Mouse (Mus musculus) gastrocnemius, postnatal 10 days (tissue): Measurements from ENCODE around the gene Smg9. TPM values are rescaled to one million over a fixed set of nuclear protein-coding genes. Genes with fewer than 3 reads are reported as not detected.

ENCODE experiments used
- DNase-seq: peaks from one replicate; pipeline ENCODE4 v3.0.0; 2021; ENCODE audit warnings: mixed read lengths
- total RNA-seq, 2 experiments: library from RNA; stranded (reverse); gene quantifications; 2 replicates each; pipeline ENCODE4 v1.2.3; 2021

Gene Smg9
- total RNA-seq, 2 experiments from 2014 or later = 15.4 to 17.1 TPM

DNA sequence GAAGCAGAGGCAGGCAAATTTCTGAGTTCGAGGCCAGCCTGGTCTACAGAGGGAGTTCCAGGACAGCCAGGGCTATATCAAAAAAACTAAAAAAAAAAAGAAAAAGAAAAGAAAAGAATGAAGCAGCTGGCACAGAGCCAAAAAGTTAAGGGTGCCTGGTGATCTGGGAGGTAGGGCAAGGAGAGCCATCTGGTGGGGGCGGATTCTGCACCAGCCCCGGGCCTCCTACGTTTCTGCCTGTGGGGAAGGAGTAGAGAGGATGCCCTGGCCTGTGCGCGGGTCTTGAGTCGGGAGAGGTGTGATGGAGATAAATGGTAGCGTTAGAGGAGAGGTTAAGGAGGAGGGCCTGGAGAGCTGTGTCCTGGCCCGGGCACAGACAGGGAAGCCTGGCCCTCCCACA is 8.8 kb downstream of the Smg9 start:
- no peak for DNase-seq

DNA sequence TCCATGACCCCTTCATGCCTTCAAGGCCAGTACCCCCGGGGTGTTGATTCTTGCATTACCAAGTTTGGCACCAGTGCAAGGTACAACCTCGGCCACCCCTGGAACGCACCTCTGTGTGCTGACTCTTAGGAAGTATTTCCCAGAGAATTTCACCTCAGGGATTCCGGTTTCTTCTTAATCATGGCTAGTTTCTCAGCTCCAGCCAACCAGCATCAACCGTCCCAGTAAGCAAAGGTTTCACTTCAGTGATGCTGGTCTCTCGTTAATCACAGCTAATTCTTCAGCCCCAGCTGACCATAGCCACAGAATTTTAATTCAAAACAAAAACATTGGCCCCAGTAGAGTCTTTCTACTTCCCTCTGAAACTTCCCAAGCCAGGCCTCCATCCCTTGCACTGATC is 10.7 kb downstream of the Smg9 start:
- no peak for DNase-seq

DNA sequence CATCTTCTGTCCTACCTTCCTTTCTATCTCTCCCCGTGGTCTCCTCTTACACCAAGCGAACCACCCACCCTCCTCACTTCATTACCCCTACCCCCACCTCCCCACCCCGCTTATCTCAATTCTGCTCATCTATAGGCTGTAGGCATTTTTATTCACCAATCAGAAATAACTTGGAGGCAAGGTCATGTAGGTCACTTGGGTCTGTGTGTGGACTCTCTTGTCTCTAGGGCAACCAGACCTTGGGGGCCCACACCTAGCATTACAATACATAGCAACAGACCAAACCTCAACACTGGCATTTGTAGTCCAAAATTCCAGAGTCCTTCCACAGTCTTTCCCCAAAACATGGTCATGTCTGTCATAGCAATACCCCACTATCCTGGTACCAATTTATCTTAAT is 11.4 kb downstream of the Smg9 start:
- DNase-seq = no peak

DNA sequence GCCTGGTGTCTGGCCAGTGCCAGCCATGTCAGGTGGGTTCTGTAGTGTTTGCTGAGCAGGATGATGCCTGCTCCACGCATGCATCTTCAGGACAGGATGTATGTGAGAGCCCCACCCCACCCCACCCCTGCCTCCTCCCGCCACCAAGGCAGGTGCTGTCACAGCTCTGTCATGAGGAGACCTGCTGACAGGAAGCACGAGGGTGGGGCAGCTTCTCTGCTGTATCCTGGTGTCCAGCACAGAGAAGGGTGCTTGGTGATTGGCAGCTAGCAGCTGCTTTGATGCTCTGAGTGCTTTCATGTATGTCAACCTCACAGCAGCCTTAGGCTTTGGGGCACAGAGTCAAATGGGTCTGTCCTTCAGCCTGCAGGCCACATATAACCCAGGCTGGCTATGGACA is 14.2 kb downstream of the Smg9 start:
- no peak for DNase-seq

DNA sequence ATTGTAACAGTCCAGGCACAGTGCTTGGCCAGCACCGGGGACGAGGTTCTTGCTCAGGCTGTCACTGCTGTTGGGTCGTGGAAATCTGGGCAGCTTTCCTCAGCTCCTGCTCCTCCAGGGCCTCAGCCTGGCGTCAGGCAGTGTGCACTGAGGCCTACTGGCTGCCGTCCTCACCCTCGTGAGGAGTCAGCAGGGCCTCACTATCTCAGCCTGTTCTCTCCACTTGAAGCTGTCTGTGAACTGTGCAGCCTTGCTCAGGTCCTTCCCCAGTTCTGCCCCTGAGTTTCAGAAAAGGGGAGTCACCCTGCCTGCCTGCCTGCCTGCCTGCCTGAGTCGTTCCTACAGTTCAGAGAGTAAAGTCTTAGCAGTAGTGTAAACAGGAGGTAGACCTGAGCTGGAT is 15.8 kb downstream of the Smg9 start:
- no peak for DNase-seq

DNA sequence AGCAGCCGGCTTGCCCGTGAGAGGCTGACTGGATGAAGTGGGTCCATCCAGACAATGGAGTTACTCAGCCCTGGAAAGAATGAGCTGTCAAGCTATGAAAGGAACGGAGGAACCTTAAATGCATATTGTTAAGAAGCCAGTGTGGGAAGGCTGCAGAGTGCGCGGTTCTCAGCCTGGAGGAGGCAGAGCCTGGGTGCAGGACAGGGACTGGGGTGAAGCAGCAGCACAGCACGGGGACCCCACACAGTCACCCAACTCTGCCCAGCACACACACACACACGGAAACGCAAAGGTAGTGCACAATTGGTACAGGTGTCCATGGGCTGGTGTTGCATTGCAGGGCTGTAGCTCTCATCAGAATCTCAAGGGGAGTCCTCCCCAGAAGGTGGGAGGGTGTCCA is 20.2 kb downstream of the Smg9 start:
- DNase-seq = no peak

DNA sequence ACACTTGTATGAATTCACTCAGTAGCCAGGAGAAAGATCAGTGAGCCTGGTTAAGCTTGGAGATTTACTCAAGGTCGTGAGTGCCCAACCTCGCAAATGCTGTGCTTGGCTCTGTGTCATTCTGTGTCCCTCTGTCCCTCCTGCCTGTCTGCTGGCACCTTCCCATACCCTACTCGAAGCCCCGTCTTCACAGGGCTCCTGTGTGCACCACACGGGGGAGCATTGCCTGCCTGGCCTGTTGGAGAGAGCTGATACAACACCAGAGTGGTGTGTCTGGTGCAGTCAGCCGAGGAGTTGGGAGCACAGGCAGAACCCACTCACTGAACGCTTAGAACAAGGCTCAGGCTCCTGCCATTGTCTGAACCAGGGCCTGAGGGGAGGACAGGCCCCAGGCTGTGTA is 22.2 kb downstream of the Smg9 start:
- no peak for DNase-seq

DNA sequence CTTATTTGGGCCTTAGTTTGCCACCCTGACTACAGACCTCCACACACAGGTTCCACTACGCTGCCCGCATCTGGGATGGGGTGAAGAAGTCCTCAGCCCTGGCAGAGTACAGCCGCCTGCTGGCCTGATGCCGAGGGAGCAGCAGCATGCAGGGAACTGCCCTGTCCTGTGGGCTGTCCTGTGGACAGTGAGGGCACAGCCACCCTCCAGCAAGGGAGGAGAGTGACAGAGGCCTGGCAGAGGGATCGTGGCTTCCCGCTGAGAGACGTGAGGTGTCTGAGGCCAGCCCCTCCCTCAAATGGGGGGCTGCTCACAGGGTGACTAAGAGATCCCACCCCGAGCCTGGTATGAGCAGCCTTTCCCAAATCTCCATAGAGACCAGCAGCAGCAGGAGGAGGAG is 22.8 kb downstream of the Smg9 start:
- DNase-seq = no peak

DNA sequence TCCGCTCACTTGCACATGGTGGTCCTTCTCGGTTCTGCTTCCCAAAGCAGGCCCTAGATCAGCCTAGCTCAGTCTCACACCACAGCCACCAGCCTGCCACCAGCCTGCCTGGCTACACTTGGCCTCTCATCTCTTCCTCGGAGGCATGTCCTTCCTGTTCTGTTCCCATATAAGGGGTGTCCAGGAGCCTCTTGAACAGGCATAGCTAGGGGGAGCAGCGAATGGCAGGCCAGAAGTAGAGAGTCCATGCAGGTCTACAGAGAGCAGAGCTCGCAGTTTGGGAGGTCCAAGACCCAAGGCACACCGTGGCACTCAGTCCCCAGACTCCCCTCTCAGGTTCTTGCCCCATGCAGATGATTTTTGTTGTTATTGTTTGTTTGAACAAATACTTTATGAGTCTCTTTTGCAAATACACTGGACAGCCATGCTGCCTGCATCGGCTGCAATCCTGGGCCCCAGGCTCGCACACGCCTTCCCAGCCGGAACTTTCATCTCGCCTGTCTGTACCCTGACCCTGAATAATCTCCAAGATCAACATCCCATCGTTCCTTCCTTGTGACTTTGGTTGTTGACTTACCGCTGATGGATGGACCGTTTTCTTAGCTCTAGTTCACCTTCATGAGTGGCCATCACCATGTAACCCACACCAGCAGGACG is 23.8 kb downstream of the Smg9 start:
- DNase-seq = no peak

DNA sequence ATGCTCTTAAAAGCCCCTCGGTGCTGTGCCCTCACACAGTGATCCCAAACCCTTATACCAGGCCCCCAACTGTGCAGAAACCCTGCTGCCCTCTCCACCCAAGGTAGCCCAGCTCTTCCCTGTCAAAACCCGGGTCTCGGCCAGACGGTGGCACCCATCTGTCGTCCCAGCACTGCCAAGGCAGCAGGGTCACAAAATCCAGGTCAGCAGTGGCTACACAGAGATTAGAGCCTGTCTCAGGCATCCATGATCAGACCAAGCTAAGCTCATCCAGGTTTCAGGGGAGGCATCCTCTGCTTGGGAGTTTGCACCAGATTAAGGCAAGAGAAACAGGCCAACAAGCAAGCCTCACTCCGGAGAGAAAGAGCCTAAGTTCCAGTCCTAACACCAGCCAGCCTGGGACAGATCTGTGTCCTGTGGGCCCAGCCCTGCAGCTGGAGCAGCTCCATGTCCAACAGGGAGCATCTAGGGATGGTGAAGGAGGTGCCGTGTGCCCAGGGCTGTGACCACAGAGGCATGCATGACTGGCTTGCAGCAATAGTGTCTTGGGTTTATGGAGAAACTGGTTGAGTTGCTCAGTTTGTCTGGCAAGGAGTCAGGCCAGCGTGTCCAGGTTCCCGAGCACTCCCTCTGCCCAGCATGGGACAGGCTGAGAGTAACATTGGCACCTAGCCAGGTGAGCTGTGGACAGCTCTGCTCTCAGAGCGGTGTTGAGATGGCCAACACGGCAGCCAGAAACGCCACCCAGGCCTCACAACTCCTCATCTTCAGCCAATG is 24.7 kb downstream of the Smg9 start:
- peak; percentile 45 for DNase-seq

DNA sequence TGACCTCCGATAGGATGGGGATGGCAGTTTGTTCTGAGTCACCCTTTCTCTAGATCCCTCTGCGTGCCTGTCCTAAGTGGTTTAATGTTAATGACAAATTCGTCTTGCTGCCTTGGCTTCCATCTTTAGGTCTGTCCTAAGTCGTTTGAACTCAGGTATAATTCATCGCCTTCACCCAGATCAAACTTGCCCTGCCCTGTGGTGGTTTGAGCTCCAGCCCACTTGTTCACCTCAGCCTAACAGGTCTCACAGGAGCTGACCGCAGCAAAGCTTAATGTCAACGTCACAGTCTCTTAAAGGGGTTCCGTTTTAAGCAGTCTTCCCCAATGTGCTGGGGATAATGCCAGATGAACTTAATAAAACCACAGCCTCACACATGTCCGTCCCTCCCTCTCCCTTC is 26.5 kb downstream of the Smg9 start:
- DNase-seq = no peak

DNA sequence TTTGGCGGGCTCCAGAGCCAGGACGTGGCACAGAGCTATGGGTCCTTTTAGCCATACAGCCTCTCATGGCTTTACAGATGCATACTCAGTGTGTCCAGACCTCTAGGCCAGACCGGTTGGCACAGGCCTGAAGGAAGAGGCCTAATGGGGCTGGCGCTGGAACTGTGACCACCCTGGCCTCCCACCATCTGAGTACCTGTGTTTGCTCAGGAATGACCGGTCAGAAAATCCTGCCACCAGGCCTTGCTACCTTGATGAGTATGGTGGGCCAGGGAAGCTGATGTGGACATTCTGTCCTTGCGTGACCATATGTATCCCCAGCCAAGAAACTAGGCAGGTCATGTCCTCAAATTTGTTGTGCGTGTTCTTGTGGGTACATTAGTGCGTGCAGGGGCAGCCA is 27.7 kb downstream of the Smg9 start:
- DNase-seq = no peak

DNA sequence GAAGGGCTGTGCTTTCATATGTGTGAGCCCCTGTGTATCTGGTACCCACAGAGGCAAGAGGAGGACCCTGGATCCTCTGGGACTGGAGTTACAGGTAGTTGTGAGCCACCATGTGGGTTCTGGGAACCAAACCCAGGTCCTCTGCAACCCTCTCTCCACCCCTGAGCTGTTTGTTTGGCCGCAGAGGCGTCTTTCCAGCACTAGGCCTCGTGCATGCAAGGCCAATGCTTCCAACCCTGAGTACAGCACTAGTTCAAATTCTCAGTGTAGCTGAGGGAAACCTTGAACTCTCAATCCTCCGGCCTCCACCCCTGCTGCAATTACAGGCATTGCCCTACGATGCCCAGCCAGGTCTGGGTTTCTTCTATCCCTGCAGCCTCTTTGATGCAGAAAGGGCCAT is 29.3 kb downstream of the Smg9 start:
- DNase-seq = no peak

DNA sequence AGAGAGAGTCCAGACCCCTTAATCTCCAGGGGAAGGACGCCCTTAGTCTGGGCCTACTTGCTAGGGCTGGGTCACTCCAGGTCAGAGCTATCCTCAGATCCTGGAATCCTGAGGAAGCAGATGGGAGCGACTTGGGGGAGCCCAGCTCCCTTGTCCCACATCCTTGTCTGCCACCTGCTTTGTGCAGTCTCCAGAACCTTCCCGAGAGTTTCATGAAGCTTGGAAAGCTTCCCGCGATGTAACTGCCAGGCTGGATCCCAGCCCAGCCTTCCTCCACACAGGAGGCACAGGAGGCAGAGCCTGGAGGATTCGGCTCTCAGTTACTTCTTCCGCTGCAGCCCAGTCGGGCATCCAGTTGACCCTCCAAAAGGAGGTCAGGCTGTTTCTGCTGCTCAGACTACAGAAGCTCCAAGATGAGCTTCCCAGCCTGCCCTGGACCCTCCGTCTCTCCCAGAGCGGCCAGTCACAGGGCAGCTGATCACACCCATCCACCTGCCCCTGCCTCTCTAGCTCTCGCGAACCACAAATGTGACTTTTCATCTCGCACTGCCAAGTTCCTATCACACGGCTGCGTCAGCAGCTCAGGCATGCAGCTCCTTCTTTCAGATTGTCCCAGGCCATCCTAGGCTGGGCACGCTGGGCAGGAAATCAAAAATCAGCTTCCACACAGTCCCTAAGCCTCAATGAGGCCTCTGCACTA is 30.1 kb downstream of the Smg9 start:
- DNase-seq = peak; percentile 39

DNA sequence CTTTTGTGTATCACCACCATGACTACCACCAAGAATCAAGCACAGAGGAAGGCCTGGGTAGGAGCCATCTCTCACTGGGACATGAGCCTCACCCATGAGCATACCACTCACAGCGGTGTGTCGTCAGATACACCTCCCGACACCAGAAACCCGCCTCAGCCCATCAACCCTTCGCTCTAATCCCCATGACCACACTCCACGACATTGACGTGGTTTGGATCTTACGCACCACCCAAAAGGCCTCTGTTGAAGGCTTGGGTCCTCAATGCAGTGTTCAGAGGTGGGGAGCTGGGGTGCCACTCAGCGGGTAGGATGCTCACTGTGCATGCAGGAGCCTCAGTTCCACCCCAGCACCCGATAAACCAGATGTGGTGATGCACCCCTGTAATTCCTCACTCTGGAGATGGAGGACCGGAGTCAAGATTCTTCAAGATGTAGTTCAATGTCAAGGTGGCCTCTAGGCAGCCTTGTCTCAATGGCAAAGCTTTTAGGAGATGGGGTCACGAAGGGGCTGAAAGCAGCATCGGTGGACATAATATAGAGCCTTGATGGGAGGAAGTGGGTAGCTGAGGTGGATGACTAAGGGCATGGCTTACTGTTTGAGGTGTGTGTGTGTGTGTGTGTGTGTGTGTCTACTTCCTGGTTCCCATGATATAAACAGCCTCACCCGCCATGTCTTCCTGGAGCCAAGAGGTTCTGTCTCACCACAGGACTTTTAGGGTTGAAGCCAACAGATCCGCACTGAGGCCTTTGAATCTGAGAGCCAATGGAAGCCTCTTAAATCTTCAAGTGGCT is 31.3 kb downstream of the Smg9 start:
- no peak for DNase-seq

DNA sequence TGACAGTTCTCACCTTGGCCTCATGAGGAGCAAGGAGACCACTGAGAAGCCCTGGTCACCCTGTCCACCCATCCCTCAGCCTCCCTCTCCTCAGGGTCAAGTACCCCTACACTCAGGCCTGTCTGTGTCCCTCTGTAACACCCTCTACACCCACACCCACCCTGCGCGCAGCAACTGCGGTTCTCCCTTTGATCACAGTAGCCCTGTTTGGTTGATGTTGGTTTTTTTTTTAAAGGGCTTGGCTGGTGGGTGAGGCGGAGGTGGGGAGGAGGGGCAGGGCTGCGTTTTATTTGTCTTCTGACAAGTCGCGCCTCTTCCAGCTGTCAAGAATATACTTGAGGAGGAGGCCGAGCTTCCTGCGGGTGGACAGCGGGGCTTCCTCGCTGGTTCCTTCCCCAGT is 32.3 kb downstream of the Smg9 start:
- DNase-seq = no peak

DNA sequence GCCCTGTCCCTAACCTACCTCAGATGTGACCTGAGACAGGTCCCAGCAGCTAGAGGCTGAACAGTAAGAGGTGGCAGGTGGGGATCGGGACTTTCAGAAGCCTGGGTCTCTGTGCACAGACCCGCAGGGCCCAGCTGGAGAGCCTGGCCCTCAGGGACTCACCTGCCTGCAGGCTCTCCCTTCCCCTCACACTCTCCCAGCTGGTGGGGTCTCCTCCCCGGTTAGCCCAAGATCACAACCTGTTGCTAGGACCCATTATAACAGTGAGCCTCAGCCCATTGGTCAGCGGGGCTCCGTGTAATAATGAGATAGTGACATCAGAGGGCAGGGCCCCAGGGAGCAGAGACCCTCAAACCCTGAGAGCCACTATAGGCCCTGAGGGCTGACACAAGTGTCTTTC is 35.9 kb downstream of the Smg9 start:
- no peak for DNase-seq

DNA sequence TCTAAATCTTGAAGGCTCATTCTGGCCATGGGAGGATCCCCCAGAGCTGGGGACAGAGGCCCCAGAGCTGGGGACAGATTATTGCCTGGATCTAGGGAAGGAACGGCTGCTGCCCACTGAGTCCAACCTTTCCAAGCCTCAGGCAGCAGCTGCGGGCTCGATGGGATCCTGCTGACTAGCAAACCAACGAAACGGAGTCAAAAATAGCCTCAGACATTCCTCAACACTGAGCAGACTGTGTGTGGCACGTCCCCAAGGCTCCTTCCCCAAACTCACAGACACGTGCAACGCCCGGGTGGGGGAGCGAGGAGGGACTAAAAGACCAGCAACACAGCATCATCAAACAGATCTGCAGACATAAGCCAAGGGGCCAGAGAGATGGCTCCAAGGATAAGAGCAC is 38.6 kb downstream of the Smg9 start:
- DNase-seq = peak; percentile 59

DNA sequence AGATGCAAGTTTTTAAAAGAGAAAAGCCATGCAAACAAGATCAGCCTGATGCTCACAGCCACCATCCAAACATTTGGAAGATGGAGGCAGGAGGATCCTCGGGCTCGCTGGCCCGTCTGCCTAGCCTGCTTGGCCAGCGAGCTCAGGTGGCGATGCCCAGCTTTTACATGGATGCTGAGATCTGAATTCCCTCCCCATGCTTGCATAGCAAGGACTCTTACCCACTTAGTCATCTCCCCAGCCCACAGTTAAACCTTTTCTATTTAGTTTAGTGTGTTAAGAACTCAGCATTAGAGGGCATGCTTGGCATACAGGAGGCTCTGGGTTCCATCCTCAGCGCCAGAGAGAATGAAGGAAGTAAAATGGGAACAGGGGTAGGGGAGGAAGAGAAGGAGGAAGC is 39.8 kb downstream of the Smg9 start:
- no peak for DNase-seq

DNA sequence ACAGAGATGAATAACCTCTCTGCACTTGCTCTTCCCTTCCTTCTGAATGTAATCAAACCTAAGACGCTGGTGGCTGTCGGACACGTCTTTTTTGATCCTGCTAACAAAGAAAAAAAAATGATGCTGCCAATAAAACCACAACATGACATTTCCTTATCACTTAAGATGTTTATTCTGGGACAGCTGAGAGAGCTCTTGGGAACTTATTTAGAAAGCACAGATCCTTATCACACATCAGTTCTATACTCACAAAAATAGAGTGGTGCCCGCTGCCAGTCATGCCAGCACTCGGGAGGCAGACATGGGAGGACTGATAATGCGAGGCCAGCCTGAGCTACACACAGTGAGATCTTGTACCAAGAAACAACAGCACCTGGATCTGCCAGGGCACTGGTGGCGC is 40.5 kb downstream of the Smg9 start:
- DNase-seq = no peak

DNA sequence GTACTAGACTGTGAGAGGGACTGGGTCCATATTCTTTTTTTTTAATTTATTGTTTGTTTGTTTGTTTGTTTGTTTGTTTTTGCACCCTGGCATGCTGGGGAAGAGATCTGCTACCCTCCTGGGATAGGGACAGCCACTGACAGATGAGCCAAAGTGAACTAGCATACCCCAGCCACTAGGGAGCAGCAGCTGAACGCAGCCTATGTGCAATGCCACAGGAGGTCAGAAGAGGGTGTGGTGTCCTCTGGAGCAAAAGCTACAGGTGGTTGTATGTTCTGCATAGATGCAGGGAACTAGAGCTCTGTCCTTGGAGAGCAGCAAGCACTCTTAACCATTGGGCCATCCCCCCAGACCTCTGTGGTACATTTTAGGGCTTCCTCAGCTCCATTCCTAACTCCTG is 42.4 kb downstream of the Smg9 start:
- DNase-seq = peak; percentile 61

DNA sequence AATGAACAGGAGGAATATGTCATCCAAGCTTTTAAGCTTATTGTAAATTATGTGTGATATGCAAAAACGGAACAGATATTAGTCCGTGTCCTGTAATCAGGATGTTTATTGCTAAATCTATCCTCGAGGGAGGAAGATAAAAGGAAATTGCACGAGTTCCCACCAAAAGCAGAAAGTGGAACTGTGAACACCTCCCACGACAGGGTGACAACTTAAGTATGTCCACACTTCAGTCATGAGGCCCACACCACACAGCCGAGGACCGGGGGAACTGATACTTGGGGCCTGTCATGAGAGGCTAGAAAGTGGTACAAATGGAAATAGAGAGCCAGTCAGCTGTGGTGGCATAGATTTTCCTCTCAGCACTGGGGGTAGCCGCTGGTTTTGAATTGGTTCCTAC is 42.9 kb downstream of the Smg9 start:
- no peak for DNase-seq
